Mouse (Mus musculus): ENCODE measurements at regions not wholly inside any gene's neighbourhood (a gene's known extent, or its start where the extent isn't known, plus 50 kb on each side); places are given as distances from the start of the nearest gene placed in this dataset.

GRCm38 (mm10) chr13:19462966-19463365 is 67.4 kb upstream of the Stard3nl start:
- no peak for DNase-seq
- no peak overlapping the region for H3K4me3 ChIP-seq (replicated peaks; ENCODE audit: extremely low read depth, low read depth, low read length)
- TF ChIP-seq POLR2A (IDR thresholded peaks at IDR 0.05; ENCODE audit: borderline replicate concordance, extremely low read depth, low read depth, low read length) (no peak), CTCF (IDR thresholded peaks at IDR 0.05; ENCODE audit: insufficient read depth, low read length) (0 out of 2 replicates have a peak, but pooled peaks have one; percentile 1)
- 90% methylated on average over 2 of the region's 2 CpGs for WGBS
- no peaks in the 10 kb centered on the region for H3K4me1 ChIP-seq (ENCODE audit: control insufficient read depth, insufficient read depth, low read length)

GRCm38 (mm10) chr13:19449387-19449786 is 53.8 kb upstream of the Stard3nl start:
- no peak for DNase-seq
- Histone ChIP-seq H3K4me1 (ENCODE audit: control insufficient read depth, insufficient read depth, low read length) (no peaks in the 10 kb centered on the region), H3K4me3 (replicated peaks; ENCODE audit: extremely low read depth, low read depth, low read length) (no peak overlapping the region)
- TF ChIP-seq CTCF (IDR thresholded peaks at IDR 0.05; ENCODE audit: insufficient read depth, low read length) (no peak), POLR2A (IDR thresholded peaks at IDR 0.05; ENCODE audit: borderline replicate concordance, extremely low read depth, low read depth, low read length) (no peak)
- 65% methylated on average over 3 of the region's 3 CpGs for WGBS

Measured in lung, adult 2 months (tissue).